Mouse (Mus musculus) neural tube, embryonic 10.5 days (tissue): Measurements from ENCODE around the gene Btbd11.
"Not testable (repeated sequence)": the region's sequence is repeated elsewhere in the genome, so short reads cannot be mapped to it uniquely, and the experiment has no call there.

Experiments
- DNase-seq: peaks from one replicate; pipeline ENCODE4 v3.0.0-alpha.2; 2017; ENCODE audit warnings: low spot score; ENCODE audit errors: extremely low spot score

Btbd11 gene

GRCm38 (mm10) chr10:85640408-85640807 lies 253.8 kb downstream of the Btbd11 start:
- DNase-seq: no peak

DNA sequence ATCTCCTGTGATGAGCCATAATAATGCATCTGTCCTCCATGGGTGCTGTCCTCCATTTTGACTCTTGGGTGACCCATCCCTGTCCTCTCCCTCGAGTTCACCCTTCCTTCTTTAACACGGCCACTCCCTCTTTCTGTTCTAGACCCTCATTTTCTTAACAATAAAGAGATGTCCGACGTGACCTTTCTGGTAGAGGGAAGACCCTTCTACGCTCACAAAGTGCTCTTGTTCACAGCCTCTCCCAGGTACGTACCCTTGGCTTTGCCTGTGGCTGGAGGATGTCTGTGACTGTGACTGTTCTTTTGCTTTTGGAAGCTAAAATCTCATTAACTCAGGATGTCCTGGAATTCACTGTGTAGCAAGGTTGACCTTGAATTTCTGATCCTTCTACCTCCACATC lies 258.7 kb downstream of the Btbd11 start:
- DNase-seq: no peak

DNA sequence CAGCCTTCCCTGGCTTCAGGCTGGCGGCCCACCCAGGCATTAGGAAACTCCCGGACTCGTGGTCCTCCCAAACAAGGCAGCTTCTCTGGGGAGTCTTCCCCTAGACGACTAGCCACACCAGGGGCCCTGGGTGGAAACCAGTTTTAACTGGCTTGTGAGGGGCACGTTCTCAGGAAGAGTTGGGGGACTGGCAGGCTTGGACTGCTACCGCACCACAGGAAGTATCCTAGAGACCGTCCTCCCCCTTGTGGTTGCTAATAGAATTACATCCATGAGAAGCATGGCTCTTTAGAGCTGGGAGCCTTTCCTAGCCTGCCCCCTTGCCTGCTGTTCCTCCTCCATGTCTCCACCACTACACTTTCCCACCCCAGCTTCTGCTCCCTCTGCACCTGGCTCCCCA lies 265.1 kb downstream of the Btbd11 start:
- peak; percentile 65 for DNase-seq

DNA sequence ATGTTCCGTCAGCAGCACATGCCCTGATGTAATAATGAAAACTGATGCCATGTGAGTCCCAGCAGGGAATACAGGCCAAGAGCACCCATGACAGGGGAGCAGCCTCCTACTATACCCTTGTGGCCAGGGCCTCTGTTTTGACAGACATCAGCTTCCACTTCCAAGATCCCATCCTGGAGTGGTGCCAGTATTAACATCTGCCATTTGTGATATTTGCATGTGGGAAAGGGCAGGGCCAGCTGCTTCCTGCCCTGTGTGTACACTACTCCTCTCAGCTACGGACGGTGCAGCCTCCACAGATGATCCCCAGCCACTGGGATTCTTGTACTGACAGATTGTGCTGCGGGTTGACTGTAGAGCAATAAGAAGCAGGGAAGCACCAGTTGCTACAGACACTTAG lies 269.3 kb downstream of the Btbd11 start:
- no peak for DNase-seq

GRCm38 (mm10) chr10:85657886-85658285 lies 271.3 kb downstream of the Btbd11 start:
- no peak for DNase-seq

DNA sequence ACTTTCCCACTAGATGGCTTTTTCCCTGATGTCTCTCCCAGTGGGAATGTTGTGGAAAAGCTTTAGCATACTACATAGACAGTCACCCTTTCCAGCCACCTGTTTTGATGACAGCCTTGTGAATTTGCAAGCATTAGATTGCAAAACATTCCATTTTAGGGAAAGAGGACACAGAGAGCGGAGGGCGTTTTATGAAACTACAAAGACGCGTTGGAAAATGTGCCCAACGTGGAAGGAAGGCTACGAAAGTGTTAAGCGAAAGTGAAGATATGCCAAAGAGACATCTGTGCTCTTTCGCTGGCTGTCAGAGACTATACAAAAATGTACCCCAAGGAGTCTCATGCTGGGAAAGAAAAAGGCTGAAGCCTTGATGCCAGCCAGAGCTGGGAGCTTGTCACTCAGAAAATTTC lies 286.9 kb downstream of the Btbd11 start:
- no peak for DNase-seq

- DNase-seq: peak; percentile 18
These were observed 292.0 kb downstream of the Btbd11 start for GRCm38 (mm10) chr10:85678635-85679034.

DNA sequence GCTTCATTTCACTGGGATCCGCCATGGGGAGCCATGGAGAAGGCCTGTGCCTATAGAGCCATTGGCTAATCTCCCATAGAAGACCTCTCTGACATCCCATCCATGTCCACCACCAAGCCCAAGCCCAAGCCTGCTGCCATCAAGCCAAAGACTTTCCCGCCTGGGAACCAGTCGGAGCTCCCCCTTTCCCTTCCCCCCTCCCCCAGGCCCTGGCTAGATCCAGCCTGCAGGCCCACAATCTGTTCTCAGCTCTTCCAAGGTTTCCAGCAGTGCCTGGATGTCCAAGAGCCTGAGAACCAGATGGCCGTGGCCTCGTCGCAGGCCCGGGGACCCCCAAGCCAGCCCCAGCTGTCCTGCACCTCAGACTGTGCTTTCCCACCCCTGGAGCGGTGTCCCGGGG lies 295.8 kb downstream of the Btbd11 start:
- DNase-seq: no peak

DNA sequence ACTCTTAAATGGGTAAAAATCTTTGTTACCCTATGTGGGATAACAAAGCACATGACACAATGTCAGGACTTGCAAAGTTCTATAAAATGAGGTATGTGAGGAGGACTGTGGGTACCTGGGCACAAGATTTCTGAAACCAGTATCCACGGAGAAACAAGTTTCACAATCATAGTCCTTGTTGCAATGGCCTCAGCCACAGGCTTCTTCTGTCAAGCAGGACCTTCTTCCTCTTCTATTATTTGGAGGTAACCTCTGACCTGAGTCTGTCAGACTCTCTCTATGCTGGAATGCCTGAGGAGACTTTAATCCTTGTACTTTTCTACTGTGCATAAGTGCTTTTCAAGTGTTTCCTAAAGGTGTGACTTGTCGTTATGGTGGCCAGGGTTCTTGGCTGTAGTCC lies 307.8 kb downstream of the Btbd11 start:
- not testable (repeated sequence) for DNase-seq

DNA sequence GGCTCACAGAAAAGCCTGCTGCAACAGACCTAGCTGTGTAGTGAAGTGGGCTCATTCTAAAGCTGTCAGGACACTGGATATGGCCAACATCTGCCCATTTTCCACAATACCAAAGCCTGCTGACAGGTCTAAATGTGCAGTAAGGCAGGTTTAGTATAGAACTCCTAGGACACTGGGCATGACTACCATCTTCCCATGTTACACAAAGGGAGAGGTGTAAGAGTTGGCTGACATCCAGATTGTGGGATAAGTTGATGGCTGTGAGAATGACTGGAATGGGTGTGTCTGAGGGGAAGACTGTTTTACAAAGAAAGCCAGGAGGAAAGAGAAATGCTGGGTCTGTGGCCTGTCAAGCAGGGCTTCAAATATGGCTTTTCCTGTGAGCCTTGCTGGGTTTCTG lies 313.1 kb downstream of the Btbd11 start:
- DNase-seq: no peak

DNA sequence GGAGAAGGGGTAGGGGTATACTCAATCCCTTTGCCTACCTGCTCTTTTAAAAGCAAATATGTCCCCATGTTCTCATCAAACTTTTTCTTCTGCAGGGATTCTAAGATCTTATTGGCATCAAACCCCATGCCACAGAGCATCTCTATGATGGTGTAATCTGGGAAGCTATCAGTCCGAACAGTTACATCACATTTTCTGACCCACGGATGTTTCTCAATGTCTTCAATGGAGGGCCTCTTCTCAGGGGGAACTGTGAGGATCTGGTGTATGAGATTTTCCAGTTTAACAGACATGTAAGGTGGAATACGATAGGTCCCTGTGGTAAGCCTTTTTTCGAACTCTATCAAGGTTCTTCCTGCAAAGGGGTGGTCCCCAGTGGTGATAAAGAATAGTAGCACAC lies 323.2 kb downstream of the Btbd11 start:
- not testable (repeated sequence) for DNase-seq
